Mouse (Mus musculus) E14TG2a.4 (cell line): ENCODE data around the gene Nova1.

Experiments
- CTCF ChIP-seq: conservative IDR thresholded peaks from 2 replicates; pipeline ENCODE4 v1.5.1; 2014; ENCODE audit warnings: low read length
- POU5F1 ChIP-seq: IDR thresholded peaks from 2 replicates; pipeline ENCODE4 v1.6.1; 2014; ENCODE audit warnings: low read length, borderline replicate concordance

DNA sequence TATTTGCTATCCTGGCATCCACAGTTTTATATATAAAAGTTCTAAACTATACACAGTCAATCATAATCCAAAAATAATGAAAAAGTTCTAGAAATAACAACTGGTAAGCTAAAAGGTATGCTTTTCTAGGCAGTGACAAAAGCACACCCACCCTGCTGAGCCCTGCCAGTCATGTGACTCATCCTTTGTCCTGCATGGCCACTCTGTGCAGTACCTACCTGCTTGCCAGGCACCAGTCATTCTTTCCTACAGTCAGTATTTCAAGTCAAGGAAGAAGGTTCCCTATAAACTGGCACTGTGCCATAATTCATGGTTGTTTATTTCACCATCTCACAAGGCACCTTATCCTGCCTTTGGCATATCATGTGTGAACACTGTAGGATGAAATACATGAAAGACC, 37.2 kb downstream of the Nova1 start:
- no peak for TF ChIP-seq CTCF
- no peak for TF ChIP-seq POU5F1
